Mouse (Mus musculus) forebrain, embryonic 13.5 days (tissue): ENCODE measurements around the gene P2ry2. TPM values are rescaled to one million over a fixed set of nuclear protein-coding genes. Genes with fewer than 3 reads are reported as not detected.

ENCODE experiments used
- ATAC-seq: fragments of 200-750 bp; cut with Nextera tagmentation; 2 replicates; pipeline ENCODE4 v1.8.0; 2017
- H3K27ac ChIP-seq: fragments of 300-500 bp; sonication (generic); 2 replicates; pipeline ENCODE4 v1.5.1; 2015; ENCODE audit warnings: inconsistent platforms, mild to moderate bottlenecking, moderate library complexity
- H3K27me3 ChIP-seq: fragments of 300-500 bp; sonication (generic); 2 replicates; pipeline ENCODE4 v1.6.1; 2015; ENCODE audit warnings: mild to moderate bottlenecking, inconsistent platforms
- H3K36me3 ChIP-seq: fragments of 300-500 bp; sonication (generic); 2 replicates; pipeline ENCODE4 v1.6.1; 2015; ENCODE audit warnings: mild to moderate bottlenecking, inconsistent platforms; ENCODE audit not compliant: poor library complexity, severe bottlenecking
- H3K4me1 ChIP-seq: fragments of 300-500 bp; sonication (generic); 2 replicates; pipeline ENCODE4 v1.6.1; 2015; ENCODE audit warnings: inconsistent platforms
- H3K4me2 ChIP-seq: fragments of 300-500 bp; sonication (generic); 2 replicates; pipeline ENCODE4 v1.6.1; 2015; ENCODE audit warnings: inconsistent platforms, mild to moderate bottlenecking, moderate library complexity
- H3K4me3 ChIP-seq: fragments of 300-500 bp; sonication (generic); 2 replicates; pipeline ENCODE4 v1.5.1; 2015; ENCODE audit warnings: mild to moderate bottlenecking, inconsistent platforms
- H3K9ac ChIP-seq: fragments of 300-500 bp; sonication (generic); 2 replicates; pipeline ENCODE4 v1.6.1; 2015; ENCODE audit warnings: mild to moderate bottlenecking, inconsistent platforms
- H3K9me3 ChIP-seq: fragments of 300-500 bp; sonication (generic); replicated peaks from 2 replicates; pipeline ENCODE4 v1.6.1; 2016; ENCODE audit warnings: inconsistent platforms
- WGBS: fragments of 180-500 bp; shearing (Covaris S2); methylation state at CpG from one replicate; pipeline ENCODE4 v1.1.7; 2015; 5-methylcytosine and 5-hydroxymethylcytosine counted together
- polyA plus RNA-seq: library from polyadenylated mRNA; unstranded; fragments of >200 nt; fragmentation: Nextera tagmentation; extraction: Ambion mirVana; gene quantifications from 2 replicates; pipeline ENCODE4 v1.2.1, GENCODE M21; 2015

Gene P2ry2
- polyA plus RNA-seq, 1 experiment from 2014 or later = not detected

DNA sequence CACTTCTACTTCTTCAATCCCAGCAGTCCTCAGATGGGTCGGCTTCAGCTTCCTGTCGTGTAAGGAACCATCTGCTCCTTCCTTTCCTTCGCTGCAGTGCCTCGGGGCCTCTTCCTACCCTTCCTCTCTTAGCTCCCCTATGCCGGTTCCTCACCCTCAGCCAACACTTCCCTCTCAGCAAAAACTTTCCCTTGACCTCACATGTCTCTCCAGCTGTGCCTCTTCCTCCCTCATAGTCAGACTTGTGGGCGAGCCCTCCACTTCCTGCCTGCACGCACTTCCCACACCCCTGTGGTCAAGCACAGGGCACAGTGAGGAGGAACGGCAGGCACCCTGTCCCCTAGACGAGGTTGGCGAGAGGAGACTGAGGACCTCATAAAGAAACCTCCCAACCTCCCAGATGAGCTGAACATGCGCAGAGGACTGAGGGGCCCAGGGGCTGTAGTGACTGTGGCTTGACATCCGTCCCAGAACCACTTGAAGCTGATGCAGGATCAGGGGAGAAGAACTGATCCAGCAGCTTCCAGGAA is 62.1 kb downstream of the P2ry2 start:
- no peak overlapping the region for H3K4me3 ChIP-seq
- WGBS = 74% methylated on average over 12 of the region's 12 CpGs
- no peaks in the 10 kb centered on the region for H3K27me3 ChIP-seq
- no peaks in the 10 kb centered on the region for H3K4me1 ChIP-seq
- no peak overlapping the region for H3K27ac ChIP-seq
- ATAC-seq = no peak
- H3K36me3 ChIP-seq = no peaks in the 10 kb centered on the region
- no peaks in the 10 kb centered on the region for H3K9me3 ChIP-seq
- no peak overlapping the region for H3K9ac ChIP-seq
- H3K4me2 ChIP-seq = no peak overlapping the region

DNA sequence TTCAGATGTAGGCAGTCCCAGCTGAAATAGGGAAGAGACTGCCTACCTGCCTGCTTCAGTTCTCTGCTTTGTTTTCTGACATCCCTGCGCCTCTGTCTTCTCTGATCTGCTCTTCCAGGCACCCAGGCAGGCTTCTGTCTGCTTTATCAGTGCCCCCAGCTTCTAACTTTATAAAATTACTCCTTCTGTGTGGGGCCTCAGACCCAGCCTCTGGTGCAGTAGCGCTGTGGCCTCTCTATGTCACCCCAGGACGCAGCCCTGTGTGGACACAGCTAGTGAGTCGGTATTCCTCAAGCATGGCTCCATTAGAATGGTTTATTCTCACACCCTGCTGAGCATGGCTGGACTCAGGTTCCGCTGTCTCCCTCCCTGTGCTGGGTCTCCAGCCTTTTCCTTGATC is 62.6 kb downstream of the P2ry2 start:
- H3K27me3 ChIP-seq = no peaks in the 10 kb centered on the region
- WGBS = 60% methylated on average over 5 of the region's 5 CpGs
- H3K27ac ChIP-seq = no peak overlapping the region
- no peak overlapping the region for H3K4me3 ChIP-seq
- no peaks in the 10 kb centered on the region for H3K9me3 ChIP-seq
- no peak overlapping the region for H3K9ac ChIP-seq
- H3K4me1 ChIP-seq = no peaks in the 10 kb centered on the region
- H3K36me3 ChIP-seq = no peaks in the 10 kb centered on the region
- H3K4me2 ChIP-seq = no peak overlapping the region
- ATAC-seq = no peak

Other genes with a start within 250 kb of the P2ry2 start
- gene Relt, start 149.4 kb downstream of the P2ry2 start, polyA plus RNA-seq = 2.4 and 3.1 TPM in 2 replicates
- 4.4 and 4.7 TPM in 2 replicates for gene Arhgef17, start 80.8 kb downstream of the P2ry2 start, polyA plus RNA-seq
- gene P2ry6, start 38.2 kb downstream of the P2ry2 start, polyA plus RNA-seq = 1.4 and 1.5 TPM in 2 replicates
- gene Fchsd2, start 80.0 kb upstream of the P2ry2 start, polyA plus RNA-seq = 33.1 and 33.3 TPM in 2 replicates